Mouse (Mus musculus) testis, adult 2 months (tissue): ENCODE results near the gene Git2.

Source experiments
- CTCF ChIP-seq: fragments of 200-500 bp; IDR thresholded peaks from 2 replicates; pipeline ENCODE4 v1.5.1; 2012; ENCODE audit warnings: low read depth, mild to moderate bottlenecking, inconsistent platforms, low read length, moderate library complexity; ENCODE audit not compliant: control insufficient read depth, insufficient read depth, insufficient replicate concordance
- POLR2A ChIP-seq: fragments of 200-500 bp; IDR thresholded peaks from 2 replicates; pipeline ENCODE4 v1.6.1; 2012; ENCODE audit warnings: low read depth, mild to moderate bottlenecking, inconsistent platforms, low read length, moderate library complexity; ENCODE audit not compliant: control insufficient read depth

DNA sequence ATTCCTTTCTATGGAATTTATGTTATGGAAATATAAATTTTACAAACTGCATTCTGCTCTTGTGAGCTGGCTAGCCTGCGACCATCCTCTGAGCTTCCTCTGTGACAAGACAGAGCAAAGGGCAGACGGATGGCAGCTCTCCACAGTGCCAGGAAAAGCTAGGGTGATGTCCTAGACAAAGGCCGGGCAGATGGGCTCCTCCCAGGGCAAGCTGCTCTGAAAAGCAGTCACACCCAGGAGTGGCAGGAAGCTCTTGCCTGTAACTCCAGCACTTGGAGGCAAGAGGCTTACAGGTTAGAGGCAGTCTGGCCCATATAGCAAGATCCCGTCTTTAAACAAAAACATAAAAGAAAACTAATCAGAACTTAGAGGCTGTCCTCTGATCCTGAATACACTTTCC is 19.3 kb upstream of the Git2 start:
- TF ChIP-seq POLR2A (no peak), CTCF (no peak)
